Mouse (Mus musculus): ENCODE data around the gene Fgfr2.
A peak's percentile ranks its signal among the peaks of the same experiment; 100 is the strongest.

Fgfr2 gene

GRCm38 (mm10) chr7:132768498-132769344, 354.4 kb downstream of the Fgfr2 start:
- DNase-seq, result no peak

- no peak for DNase-seq
Measured at GRCm38 (mm10) chr7:132767999-132768370, 355.2 kb downstream of the Fgfr2 start.

- DNase-seq, result no peak
Measured at GRCm38 (mm10) chr7:132767233-132767998, 355.7 kb downstream of the Fgfr2 start.

- DNase-seq, result no peak
Measured at GRCm38 (mm10) chr7:132766235-132766871, 356.8 kb downstream of the Fgfr2 start.

- no peak for DNase-seq
Measured at GRCm38 (mm10) chr7:132765629-132766186, 357.4 kb downstream of the Fgfr2 start.

GRCm38 (mm10) chr7:132764896-132765491, 358.2 kb downstream of the Fgfr2 start:
- no peak for DNase-seq

GRCm38 (mm10) chr7:132764314-132764713, 358.8 kb downstream of the Fgfr2 start:
- no peak for DNase-seq

GRCm38 (mm10) chr7:132763911-132764310, 359.2 kb downstream of the Fgfr2 start:
- no peak for DNase-seq

GRCm38 (mm10) chr7:132763351-132763750, 359.8 kb downstream of the Fgfr2 start:
- no peak for DNase-seq

- no peak for DNase-seq
Measured at GRCm38 (mm10) chr7:132761409-132761808, 361.7 kb downstream of the Fgfr2 start.

- DNase-seq, result no peak
Measured at GRCm38 (mm10) chr7:132760589-132761180, 362.5 kb downstream of the Fgfr2 start.

- no peak for DNase-seq
Measured at GRCm38 (mm10) chr7:132759926-132760325, 363.2 kb downstream of the Fgfr2 start.

- no peak for DNase-seq
Measured at GRCm38 (mm10) chr7:132759405-132759891, 363.7 kb downstream of the Fgfr2 start.

GRCm38 (mm10) chr7:132758875-132759274, 364.3 kb downstream of the Fgfr2 start:
- no peak for DNase-seq

GRCm38 (mm10) chr7:132756325-132756724, 366.8 kb downstream of the Fgfr2 start:
- DNase-seq, result no peak

- DNase-seq, result no peak
Measured at GRCm38 (mm10) chr7:132754389-132754750, 368.8 kb downstream of the Fgfr2 start.

GRCm38 (mm10) chr7:132753518-132754388, 369.4 kb downstream of the Fgfr2 start:
- DNase-seq, result no peak

GRCm38 (mm10) chr7:132751716-132752115, 371.4 kb downstream of the Fgfr2 start:
- DNase-seq, result peak; percentile 61

- no peak for DNase-seq
Measured at GRCm38 (mm10) chr7:132749504-132749903, 373.6 kb downstream of the Fgfr2 start.

- no peak for DNase-seq
Measured at GRCm38 (mm10) chr7:132748076-132748769, 374.9 kb downstream of the Fgfr2 start.

GRCm38 (mm10) chr7:132747096-132747495, 376.1 kb downstream of the Fgfr2 start:
- no peak for DNase-seq

Data from kidney, adult 18-20 months (tissue).